Mouse (Mus musculus): ENCODE results near the gene Rapgef5.

Gene Rapgef5

GRCm38 (mm10) chr12:117678916-117679315 is 162.6 kb downstream of the Rapgef5 start:
- DNase-seq = no peak

DNA sequence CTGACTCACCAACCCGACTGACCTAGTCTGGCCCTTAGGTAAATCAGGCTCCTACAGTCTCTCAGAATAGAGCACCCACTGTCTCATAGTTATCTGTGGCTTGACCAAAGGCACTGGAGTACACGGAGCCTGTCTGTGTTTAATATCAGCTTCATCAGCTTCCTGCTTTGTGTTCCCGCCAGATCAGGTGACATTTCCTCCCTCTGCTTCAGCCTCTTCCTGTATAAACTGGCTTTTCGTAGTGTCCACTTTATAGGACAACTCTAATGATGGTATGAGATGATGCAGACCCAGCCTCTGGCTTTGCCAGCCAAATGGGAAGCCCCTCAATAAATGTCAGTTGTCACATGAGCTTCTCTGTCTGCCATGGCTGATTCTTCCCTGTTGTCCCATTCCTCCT is 163.5 kb downstream of the Rapgef5 start:
- no peak for DNase-seq

DNA sequence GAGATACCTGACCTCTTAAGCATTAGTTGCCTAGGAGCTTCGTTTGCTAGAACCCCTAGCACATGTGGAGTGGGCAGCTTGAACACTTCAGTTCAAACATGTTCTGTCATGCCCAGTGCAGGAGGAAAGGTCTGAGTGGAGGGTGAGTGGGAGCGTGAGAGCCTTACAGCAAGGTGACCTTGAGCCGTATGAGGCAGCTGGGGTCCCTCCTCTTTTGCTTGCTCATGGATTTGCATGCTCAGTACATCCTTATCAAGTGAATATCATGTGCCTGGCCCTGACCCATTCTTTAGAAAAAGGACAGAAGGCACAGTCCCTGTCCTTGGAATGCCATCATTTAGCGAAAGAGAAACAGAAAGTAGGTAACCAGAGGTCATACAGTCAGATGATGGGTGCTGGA is 165.0 kb downstream of the Rapgef5 start:
- DNase-seq = no peak

- DNase-seq = no peak
Measured at GRCm38 (mm10) chr12:117683377-117683776, 167.1 kb downstream of the Rapgef5 start.

DNA sequence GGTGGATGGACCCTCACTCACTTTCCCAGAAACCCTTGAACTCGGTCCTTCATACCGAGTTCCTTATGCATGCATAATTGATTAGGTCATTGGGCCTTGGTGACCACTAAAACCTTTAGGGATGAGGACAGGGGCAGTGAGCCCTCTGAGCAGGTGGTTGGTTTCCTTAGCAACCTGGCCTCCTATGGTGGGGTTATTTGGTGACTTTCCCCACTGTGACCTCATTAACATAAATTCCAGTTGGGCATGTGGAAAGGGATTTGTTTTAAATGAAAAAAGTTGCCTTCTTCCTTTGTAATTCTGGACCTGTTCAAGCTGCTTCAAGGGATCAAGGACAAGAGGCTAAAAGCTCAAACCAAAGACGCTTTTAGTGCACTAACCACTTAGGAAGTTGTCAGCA is 167.7 kb downstream of the Rapgef5 start:
- no peak for DNase-seq

DNA sequence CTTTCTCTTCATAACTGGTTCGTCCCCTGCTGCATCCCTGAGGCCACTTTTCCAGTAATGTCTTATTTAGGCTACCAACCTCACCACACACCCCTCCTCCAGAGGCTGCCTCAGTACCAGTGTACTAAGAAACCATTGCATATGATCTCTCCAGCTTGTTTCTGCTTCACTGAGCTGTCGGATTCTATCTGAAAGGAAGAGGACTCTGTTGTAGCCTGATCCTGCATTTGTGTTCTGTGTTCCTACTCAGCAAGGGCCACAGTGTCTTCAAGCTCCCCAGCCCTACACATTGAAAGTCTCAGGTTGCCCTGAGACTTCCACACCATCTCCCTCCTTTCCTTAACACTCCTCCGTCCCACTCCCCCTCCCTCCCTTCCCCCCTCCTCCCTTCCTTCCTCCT is 168.5 kb downstream of the Rapgef5 start:
- DNase-seq = no peak

GRCm38 (mm10) chr12:117685336-117685735 is 169.1 kb downstream of the Rapgef5 start:
- no peak for DNase-seq

DNA sequence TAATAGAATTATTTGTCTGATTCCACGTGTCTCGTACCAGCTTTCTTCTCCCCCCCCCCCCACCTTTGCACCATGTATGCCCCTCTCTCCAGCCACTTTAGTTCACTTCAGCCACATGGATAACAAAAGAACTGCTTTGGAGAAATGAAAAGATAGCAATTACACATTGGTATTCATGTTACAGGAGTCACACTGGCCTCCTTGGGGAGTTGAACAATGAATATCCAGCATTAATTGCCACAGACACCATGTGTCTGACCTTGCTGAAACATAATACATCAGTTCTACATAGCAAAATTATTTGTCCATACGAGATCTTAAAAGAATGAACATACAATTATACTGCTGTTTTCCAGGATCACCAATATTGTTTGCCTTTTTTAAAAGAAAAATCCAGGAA is 170.5 kb downstream of the Rapgef5 start:
- DNase-seq = no peak

- peak; percentile 35 for DNase-seq
Measured at GRCm38 (mm10) chr12:117688655-117689548, 172.6 kb downstream of the Rapgef5 start.

DNA sequence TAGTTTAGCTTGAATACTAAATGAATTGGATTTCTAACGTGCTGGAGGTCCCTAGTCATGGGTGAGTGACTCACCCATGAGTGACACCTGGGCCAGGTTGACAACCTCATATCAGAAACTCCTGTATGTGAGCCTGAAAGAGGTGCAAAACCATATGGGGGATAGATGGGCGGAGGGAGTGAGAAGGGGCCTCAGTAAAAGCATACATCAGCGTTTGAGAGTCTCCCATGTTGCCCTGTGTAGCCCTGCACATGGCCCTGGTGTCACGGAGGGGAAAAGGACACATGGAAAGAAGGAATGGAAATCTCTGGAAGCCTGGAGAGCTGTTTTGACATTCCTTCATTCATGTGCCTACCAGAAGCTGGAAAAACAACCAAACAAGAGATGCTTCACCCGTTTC is 175.1 kb downstream of the Rapgef5 start:
- no peak for DNase-seq

DNA sequence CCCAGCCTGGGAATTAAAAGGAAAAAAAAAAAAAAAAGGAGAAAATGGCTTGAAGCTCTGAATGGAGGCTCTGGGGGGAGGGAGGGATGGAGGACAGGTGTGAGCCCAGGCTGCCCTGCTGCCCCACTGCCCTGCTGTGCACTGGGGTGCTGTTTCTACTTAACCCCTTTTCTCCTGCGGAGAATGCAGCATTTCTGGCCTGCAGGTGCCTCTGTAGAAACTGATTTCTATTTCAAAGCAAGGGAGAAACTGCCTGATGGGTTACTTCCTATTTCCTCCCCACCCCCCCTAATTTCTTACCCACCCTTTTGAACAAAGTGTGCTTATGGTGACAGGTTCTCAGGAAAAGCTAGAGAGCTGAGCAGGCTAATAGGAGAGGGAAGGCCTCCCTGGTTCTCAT is 176.5 kb downstream of the Rapgef5 start:
- no peak for DNase-seq

- DNase-seq = no peak
Measured at GRCm38 (mm10) chr12:117699950-117700665, 183.8 kb downstream of the Rapgef5 start.

- DNase-seq = no peak
Measured at GRCm38 (mm10) chr12:117700927-117701326, 184.6 kb downstream of the Rapgef5 start.

GRCm38 (mm10) chr12:117702291-117702690 is 186.0 kb downstream of the Rapgef5 start:
- no peak for DNase-seq

DNA sequence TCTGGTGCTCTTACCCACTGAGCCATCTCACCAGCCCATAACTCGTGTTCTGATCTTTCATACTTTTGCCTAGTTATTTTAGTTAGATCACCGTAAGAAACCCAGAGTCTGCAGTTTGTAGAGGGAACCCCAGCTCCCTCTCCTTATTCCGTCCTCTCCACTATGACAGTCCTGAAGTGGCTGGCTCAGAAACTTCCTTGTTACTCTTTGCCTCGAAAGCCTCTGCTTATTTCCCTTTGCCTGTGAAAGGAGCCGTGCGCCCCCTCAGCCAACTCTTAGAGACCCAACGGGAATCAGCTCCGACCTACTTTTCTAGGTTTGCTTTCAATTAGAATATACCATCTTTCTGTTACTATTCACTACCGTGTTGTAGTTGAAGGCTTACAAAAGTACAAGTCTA is 186.6 kb downstream of the Rapgef5 start:
- DNase-seq = no peak

GRCm38 (mm10) chr12:117703413-117703812 is 187.1 kb downstream of the Rapgef5 start:
- no peak for DNase-seq

DNA sequence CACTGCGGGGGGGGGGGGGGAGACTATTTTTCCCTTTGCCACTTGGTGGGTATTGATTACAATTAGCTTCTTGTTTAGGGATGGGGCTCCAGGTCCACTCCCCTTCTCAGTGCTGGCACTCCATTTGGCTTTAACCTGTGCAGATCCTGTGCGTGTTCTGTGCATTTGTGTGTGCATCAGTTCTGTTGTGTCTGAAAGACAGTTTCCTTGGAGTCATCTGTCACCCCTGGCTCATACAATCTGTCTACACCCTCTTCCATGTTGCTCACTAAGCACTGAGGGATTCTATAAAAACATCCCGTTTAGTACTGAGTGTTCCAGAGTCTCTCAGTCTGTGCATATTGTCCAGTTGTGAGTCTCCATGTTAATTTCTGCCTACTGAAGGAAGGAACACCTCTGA is 189.0 kb downstream of the Rapgef5 start:
- no peak for DNase-seq

- DNase-seq = no peak
Measured at GRCm38 (mm10) chr12:117709280-117709679, 193.0 kb downstream of the Rapgef5 start.

- DNase-seq = no peak
Measured at GRCm38 (mm10) chr12:117712474-117712873, 196.2 kb downstream of the Rapgef5 start.

- DNase-seq = no peak
Measured at GRCm38 (mm10) chr12:117713616-117714015, 197.3 kb downstream of the Rapgef5 start.

DNA sequence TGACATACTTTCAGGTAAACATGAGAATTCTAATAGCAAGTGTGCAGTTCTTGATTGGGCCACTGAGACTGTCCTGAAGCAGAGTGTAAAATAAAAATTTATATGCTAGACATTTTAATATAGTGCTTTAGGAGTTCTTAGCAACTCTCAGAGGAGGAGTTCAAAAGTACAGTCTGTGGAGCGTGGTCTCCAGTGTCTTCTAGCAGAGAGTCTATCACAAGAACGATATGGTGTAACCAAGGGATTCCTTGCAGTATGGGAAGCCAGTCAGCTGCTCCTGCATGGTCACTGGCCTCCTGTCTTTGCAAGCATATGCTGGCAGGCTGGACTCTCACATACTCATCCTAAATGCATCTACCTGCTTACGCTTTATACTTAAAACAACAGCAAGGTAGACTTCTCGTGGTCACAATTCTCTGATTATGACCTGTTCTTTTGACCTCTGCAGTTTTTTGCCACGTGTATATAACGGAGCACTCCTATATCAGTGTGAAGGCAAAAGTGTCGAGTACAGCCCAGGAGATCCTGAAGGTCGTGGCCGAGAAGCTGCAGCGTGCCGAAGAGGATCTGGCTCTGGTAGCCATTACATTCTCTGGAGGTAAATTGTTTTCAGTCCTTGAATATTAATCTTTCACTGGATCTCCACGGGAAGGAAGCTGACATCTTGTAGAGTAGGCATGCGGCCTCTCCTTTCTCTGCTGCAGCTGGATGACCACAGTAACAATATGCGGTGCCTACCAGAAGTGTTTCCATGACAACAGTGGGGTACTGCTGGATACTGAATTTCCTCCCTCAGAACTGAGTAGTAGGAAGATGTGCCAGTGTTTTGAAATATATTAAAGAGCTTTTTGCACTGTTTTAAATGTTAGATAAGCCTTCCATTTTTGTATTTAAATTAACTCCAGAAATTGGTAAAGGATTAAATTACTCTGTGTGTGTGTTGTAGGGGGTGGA is 204.8 kb downstream of the Rapgef5 start:
- no peak for DNase-seq

- DNase-seq = no peak
Measured at GRCm38 (mm10) chr12:117721748-117722150, 205.5 kb downstream of the Rapgef5 start.

DNA sequence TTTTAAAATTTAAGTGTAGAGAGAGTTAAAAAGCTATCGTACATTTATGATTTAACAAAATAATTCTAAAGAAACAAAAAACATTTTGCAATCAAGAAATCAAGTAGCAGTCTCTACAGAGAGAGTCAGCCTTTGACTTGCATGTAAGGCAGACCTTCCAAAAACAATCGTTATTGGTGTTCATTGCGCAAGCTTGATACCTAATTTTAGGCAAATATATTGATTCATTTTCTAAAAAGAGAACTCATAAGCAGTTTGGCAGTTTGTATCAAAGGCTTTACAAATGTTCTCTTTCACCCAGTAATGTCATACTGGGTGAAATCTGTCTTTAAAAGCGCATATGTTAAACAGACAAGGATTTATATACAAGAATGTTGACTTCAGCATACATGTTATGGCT is 208.7 kb downstream of the Rapgef5 start:
- DNase-seq = no peak
